Mouse (Mus musculus) bone marrow, adult 2 months (tissue): ENCODE data around the gene Cog3.

Experiments
- CTCF ChIP-seq: fragments of 200-500 bp; IDR thresholded peaks from 2 replicates; pipeline ENCODE4 v1.5.1; 2011; ENCODE audit warnings: low read length, control low read depth; ENCODE audit not compliant: control insufficient read depth, insufficient read depth
- POLR2A ChIP-seq: fragments of 200-500 bp; IDR thresholded peaks from 2 replicates; pipeline ENCODE4 v1.6.1; 2011; ENCODE audit warnings: low read depth, mild to moderate bottlenecking, control low read depth, low read length, borderline replicate concordance; ENCODE audit not compliant: control insufficient read depth

GRCm38 (mm10) chr14:75727046-75727445, 27.3 kb downstream of the Cog3 start:
- TF ChIP-seq CTCF (peak; percentile 17; the same call in 1 of the 2 replicates), POLR2A (no peak)
